Mouse (Mus musculus) stomach, postnatal 0 days (tissue): ENCODE measurements around the gene Zbtb37.

Source experiments
- CTCF ChIP-seq: IDR thresholded peaks from 2 replicates; pipeline ENCODE4 v1.5.1; 2016; ENCODE audit warnings: antibody characterized with exemption, low read depth, mild to moderate bottlenecking, moderate library complexity
- EP300 ChIP-seq: optimal IDR thresholded peaks from 2 replicates; pipeline ENCODE3; 2016; ENCODE audit warnings: antibody characterized with exemption

DNA sequence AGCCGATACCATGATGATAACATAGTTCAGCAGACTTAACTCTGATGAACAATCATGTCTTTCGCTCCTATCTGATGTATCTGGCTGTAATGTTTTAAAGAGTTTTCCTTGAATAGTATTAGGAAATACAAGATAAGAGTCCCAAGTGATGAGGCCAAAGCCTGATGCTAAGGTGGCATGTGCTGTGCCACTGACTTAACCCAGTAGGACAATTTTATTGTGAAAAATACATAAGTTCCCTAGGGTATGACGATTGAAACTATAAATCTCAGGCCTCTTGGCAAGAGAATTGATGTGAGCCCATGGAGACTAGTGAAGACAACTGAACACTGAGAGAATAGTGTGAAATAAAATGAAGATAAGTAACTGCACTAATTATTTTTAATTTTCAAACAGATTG lies 3.0 kb upstream of the Zbtb37 start:
- no peak for TF ChIP-seq CTCF
- TF ChIP-seq EP300 = no peak
